Mouse (Mus musculus) naive thymus-derived CD4-positive, alpha-beta T cell, adult 2 months (primary cell): ENCODE data around the gene Rbm3.

Experiments used
- DNase-seq: peaks from one replicate; pipeline ENCODE4 v3.0.0-alpha.2; 2011; ENCODE audit warnings: low read depth

Gene Rbm3

GRCm38 (mm10) chrX:8145153-8145991 is at the start of gene Rbm3:
TSS of gene Rbm3 (minus strand) at chrX:8145880.
- peak; percentile 90 for DNase-seq

DNA sequence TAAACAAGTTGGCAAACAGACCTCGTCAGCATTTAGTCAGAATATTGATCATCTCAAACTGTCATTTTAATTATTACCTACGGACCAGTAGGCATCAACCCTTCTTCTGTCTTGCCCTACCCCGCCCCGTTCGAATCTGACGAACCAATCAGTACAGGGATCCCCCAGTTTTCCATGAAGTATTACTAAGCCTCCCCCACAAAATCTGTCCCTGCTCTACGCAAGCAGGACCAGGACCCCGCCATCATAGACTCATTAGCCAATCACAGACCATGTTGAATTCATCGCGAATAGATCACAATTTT is 47.7 kb upstream of the Rbm3 start, which contains the start of gene Ebp:
Ebp (minus strand) TSS at position 94 of the 305 bp plus-strand sequence.
- no peak for DNase-seq

DNA sequence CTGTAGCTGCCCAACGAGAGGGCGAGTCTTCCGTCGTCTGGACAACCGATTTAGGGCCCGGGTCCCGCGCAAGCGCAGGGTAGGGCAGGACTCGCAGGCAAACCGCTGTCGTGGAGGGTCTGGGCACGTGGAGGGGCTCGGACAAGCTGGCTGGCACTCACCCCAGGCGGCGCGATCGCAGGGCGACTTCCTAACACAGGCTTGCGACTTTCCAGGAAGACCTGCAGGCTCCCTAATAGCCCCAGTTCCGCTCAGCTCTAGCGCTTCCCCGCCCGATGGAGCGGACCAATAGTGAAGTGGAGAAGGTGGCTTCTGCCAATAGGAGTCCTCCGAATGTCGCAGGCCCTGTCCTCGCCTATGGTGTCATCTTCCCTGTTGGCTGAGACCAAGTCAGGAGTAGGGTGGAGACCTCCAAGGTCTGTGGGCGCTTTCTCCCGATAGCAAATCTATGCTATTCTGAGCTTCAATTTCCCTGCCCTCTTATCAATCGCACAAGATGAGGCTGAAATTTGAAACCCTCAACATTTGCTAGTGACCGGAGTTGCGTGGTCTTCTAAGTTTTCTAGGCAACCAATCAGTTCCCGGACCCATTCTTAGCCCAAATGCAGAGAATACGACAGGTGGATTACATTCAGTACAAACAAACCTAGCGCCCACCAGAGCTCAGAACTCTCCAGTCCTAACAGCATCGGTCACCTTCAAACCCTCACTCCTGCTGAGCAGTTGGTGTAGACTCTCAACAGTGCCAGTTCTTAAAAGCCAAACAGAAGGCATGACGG is 47.1 kb upstream of the Rbm3 start:
- DNase-seq: peak; percentile 80

- no peak for DNase-seq
These were observed 46.5 kb upstream of the Rbm3 start for GRCm38 (mm10) chrX:8192126-8192639.

DNA sequence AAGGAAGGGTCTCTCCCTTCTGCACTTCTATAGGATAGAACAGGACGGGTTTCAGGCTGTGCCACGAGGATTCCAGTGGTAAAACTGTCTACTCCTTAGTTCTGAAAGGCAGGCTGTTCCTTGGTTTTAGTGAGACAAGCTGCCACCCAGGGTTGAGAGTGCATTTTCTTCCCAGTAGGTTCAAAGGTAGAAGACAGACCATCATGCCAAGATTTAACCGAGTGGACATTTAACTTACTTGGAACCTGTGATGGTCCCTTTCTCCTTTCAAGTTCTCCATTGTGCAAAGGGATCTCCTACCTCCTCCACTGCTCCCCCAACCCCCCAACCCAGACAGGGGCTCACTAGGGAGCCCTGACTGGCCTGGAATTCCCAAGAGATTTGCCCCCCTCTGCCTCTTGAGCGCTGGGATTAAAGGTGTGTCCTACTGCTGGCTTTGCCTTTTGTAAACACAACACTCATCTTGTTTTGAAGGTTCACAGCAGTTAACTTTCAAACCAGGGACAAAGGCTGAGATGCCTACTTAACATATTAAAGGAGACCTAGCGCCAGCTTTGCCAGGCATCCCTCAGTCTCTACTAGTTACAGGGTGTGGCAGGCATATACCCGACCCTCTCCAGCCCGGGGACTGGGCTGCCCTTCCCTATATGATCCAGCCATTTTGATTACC is 37.3 kb upstream of the Rbm3 start:
- DNase-seq: no peak

DNA sequence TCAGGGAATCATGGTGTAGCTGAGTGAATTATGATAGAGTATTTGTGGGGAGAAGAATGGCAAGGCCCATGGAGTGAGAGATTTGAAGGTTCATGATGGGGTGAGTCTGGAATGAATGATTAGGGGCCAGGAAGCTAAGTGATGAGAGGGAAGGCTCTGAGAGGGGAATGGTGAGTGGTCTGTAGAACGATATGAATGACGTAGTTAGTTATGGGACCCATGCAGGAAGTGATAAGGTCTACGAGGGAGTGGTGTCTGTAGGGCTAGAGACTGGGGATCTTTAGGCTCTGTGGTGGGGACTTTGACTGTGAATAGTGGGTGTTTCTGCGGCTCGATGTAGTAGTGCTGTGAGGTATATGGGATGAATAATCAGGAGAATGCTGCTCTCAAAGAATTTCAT is 34.0 kb upstream of the Rbm3 start:
- DNase-seq: no peak

- DNase-seq: no peak
These were observed 33.2 kb upstream of the Rbm3 start for GRCm38 (mm10) chrX:8178871-8179270.

GRCm38 (mm10) chrX:8175504-8176385 is 30.1 kb upstream of the Rbm3 start, which contains the start of gene Tbc1d25:
TSS of gene Tbc1d25 (minus strand) at chrX:8176181.
- DNase-seq: peak; percentile 93

- no peak for DNase-seq
These were observed 29.5 kb upstream of the Rbm3 start for GRCm38 (mm10) chrX:8175169-8175503.

GRCm38 (mm10) chrX:8167716-8168647 is 22.3 kb upstream of the Rbm3 start:
- no peak for DNase-seq

DNA sequence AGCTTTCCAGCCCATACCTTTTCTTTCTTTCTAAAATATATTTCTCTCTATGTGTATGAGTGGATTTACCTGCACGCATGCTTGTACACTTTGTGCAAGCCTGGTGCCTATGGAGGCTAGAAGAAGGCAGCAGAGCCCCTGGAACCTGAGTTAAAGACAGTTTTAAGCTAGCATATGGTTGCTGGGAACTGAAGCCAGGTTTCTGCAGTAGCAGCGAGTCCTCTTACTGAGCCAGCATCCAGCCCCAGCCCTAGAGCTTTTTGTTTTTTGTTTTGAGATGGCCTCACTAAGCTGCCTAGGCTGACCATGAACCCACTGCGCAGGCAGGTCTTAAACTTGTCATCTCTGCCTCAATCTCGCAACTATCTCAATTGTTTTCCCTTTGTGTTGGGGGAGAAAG is 18.8 kb upstream of the Rbm3 start:
- no peak for DNase-seq

- no peak for DNase-seq
These were observed 17.4 kb upstream of the Rbm3 start for GRCm38 (mm10) chrX:8163076-8163475.

DNA sequence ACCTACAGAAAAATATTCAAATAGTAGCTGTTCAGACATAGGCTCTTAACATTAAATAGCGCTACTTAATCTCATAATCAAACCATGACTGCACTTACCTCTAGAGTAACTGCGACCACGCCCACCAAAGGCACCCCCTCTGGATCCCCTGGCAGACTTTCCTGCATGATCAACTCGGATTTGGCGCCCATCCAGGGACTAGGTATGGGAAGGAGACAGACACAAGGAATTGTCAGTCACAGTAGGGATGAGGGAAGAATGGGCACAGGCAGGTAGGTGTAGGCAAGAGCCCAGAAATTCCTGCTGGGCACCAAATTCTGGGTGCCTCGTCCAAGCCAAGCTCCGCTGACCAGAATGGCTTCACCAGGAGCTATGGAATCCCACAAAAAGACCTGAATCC is 1.9 kb downstream of the Rbm3 start:
- no peak for DNase-seq

DNA sequence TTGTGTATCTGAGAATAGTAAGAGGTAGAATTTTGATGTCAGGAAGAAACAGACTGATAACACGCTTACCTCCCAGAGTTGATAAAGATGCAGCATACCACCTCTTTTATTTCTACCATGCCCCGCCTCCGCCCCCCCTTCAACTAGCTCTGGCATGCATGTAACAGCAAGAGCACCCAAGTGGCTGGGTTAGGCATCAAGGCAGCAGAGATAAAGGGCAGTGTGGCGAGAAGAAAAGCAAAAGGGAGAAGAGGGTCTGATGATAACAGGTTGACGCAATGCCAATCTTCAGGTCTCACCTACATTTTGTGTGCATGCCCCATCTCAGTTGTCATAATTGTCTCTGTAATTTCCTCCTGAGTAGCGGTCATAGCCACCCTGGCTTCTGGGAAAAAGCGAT is 2.7 kb downstream of the Rbm3 start:
- DNase-seq: peak; percentile 11

DNA sequence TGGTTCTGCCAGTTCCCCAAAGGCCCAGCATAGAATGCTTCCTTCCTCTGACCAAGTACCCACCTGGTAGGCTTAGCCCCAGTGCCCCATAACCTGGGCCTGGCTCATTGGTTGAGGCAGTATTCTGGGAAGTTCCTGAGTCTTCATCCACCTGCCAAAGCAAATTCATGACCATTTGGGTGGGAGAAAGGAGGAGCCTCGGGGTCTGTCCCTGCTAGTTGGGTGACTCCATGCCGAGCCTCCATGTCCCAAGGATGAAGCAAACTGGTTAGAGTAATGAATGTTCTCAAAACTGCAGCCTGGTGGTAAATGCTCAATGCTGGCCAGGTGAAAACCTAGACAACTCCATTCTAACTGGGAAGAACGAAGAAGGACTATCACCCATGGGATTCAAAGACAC is 4.6 kb downstream of the Rbm3 start:
- DNase-seq: peak; percentile 10

DNA sequence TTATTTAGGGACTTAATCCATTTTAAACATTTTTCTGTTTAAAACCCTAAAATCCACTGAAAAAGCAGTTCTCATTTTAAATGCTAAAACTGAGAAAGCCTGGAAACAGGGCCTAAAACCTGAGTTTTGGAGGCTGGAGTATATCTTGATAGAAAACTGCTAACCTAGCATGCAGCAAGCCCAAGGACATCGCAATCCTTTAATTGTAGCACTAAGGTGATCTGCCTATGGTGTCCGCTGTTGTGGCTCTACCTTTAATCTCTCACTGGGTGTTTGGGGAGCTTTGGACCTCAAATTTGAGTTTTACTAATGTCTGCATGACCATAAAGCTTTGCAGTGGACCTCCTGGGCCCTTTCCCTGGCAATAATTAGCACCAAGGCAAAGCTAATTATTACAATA is 5.2 kb downstream of the Rbm3 start:
- no peak for DNase-seq

DNA sequence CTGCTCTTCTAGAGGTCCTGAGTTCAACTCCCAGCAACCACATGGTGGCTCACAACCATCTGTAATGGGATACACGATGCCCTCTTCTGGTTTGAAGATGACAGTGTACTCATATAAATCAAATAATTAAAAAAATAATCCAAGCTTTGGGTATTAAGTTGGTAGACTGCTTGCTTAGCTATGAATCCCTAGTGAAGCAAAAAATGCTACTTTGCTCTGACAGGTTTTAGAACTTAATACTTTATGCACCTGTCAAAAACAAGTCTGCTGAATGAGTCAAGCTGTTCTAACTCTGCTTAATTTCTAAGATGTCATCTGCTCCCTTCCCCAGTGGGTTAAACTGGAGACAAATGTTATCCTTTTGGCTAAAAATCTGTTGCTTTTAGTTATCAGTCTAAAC is 6.2 kb downstream of the Rbm3 start:
- DNase-seq: peak; percentile 17

GRCm38 (mm10) chrX:8135886-8136285 is 9.8 kb downstream of the Rbm3 start:
- DNase-seq: peak; percentile 28

- DNase-seq: peak; percentile 93
These were observed 13.4 kb downstream of the Rbm3 start, which contains the start of gene Wdr13 for GRCm38 (mm10) chrX:8132017-8132976. TSS of gene Wdr13 (minus strand) at chrX:8132892.
